Mouse (Mus musculus) inflammation-experienced regulatory T-cells, adult 6 months (primary cell): ENCODE measurements around the gene Lrrc41. TPM values are rescaled to one million over a fixed set of nuclear protein-coding genes. Genes with fewer than 3 reads are reported as not detected.

Source experiments
- ATAC-seq: one replicate; pipeline ENCODE4 v1.8.0; 2017
- polyA plus RNA-seq, 3 experiments: library from polyadenylated mRNA; unstranded; fragments of 100-300 nt; shearing (Covaris generic); gene quantifications; one replicate each; pipeline ENCODE4 v1.2.1; 2017

Lrrc41 gene
- 10 to 100 TPM; 16.5 to 19.0 (median 18.0) TPM for polyA plus RNA-seq

- ATAC-seq: peak; percentile 93
Measured at GRCm38 (mm10) chr4:116074861-116075620, at the start of gene Lrrc41, which contains the start of gene Uqcrh. Gene Lrrc41 (plus strand): TSS chr4:116075269. Gene Uqcrh (minus strand): TSS chr4:116075071.

GRCm38 (mm10) chr4:116032906-116033305 is 42.2 kb upstream of the Lrrc41 start:
- no peak for ATAC-seq

DNA sequence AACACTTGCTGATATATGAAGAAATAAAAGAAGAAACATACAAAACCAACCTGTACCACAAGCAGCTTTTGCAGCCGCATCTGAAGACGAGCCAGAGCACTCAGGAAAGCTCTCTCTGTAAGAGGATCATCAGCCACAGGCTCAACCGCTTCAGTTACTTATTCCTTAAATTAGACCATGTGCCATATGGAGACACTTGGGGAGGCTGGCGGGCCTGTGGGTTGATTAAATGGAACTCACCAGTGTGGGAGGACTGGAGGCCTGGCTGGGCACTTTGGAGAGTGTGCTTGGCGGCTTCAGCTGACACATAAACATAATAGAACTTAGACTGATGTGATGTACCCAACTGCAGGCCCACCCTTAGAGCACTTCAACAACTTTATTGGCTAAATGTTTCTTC is 41.7 kb upstream of the Lrrc41 start:
- ATAC-seq: no peak

- no peak for ATAC-seq
Measured at GRCm38 (mm10) chr4:116040466-116040865, 34.6 kb upstream of the Lrrc41 start.

- ATAC-seq: no peak
Measured at GRCm38 (mm10) chr4:116042186-116042585, 32.9 kb upstream of the Lrrc41 start.

GRCm38 (mm10) chr4:116046604-116047003 is 28.5 kb upstream of the Lrrc41 start:
- no peak for ATAC-seq

DNA sequence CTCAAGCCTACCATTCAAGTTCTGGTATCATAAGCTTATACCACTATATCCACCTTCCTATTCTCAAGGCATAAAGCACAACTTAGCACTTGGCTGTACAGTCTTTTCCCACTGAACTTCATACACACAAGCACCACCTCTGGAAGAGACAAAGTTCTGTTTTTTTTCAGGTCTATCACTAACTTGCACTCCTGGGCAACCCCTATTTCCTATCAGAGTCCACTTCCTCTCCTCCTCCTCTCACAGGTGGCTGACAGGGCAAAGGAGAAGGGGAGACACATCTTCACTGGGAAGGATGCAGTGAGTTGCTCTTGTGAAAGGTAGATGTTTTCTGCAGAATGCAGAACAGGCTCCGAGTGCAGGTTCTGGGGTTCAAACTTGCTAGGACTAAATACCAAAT is 27.4 kb upstream of the Lrrc41 start:
- ATAC-seq: no peak

GRCm38 (mm10) chr4:116048130-116048920 is 26.7 kb upstream of the Lrrc41 start:
- ATAC-seq: no peak

GRCm38 (mm10) chr4:116049211-116049610 is 25.9 kb upstream of the Lrrc41 start:
- ATAC-seq: no peak

- peak; percentile 14 for ATAC-seq
Measured at GRCm38 (mm10) chr4:116052526-116053293, 22.4 kb upstream of the Lrrc41 start.

- ATAC-seq: peak; percentile 94
Measured at GRCm38 (mm10) chr4:116053399-116053961, 21.6 kb upstream of the Lrrc41 start, which contains the start of gene Nsun4. Gene Nsun4 (minus strand): TSS chr4:116053876.

DNA sequence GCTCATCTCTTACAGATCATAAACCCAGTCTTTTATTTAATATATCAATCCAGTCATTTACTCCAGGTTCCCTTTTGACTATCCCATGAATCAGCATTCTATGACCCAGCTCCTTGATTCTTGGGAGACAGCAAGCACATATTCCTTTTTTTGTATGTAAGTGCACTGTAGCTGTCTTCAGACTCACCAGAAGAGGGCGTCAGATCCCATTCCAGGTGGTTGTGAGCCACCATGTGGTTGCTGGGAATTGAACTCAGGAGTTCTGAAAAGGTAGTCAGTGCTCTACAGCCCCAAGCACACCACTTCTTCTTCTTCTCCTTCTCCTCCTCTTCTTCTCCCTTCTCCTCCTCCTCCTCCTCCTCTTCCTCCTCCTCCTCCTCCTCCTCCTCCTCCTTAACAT is 17.5 kb upstream of the Lrrc41 start:
- no peak for ATAC-seq

GRCm38 (mm10) chr4:116059012-116059726 is 15.9 kb upstream of the Lrrc41 start:
- no peak for ATAC-seq

GRCm38 (mm10) chr4:116063855-116064254 is 11.2 kb upstream of the Lrrc41 start:
- no peak for ATAC-seq

- no peak for ATAC-seq
Measured at GRCm38 (mm10) chr4:116070116-116070515, 5.0 kb upstream of the Lrrc41 start.

DNA sequence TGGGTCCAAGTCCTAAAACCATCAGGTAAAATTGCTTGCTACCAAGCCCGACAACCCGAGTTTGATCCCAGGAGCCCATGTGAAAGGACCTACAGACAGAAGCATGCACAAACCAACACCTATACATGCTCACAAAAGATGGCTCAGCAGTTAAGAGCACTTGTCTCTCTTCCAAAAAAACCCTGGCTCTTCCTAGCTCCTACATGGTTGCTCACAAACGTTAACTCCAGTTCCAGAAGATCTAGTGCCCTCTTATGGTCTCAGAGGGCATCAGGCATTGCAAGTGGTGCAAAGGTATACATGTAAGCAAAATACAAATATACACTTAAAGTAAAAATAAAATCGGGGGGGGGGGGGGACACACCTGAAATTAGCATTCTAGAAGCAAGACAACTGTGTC is 1.9 kb upstream of the Lrrc41 start:
- no peak for ATAC-seq

- no peak for ATAC-seq
Measured at GRCm38 (mm10) chr4:116074145-116074675, 859 bp upstream of the Lrrc41 start.

- peak; percentile 18 for ATAC-seq
Measured at GRCm38 (mm10) chr4:116075631-116076368, 731 bp downstream of the Lrrc41 start.

- ATAC-seq: no peak
Measured at GRCm38 (mm10) chr4:116076369-116077231, 1.5 kb downstream of the Lrrc41 start.
